Mouse (Mus musculus): Measurements from ENCODE around the gene Erich4.

The Erich4 gene

GRCm38 (mm10) chr7:25615706-25616011 is at the start of gene Erich4:
Erich4 (minus strand) TSS chr7:25615892.
- no peak for DNase-seq (ENCODE audit: low read depth in 1 of 2, low spot score in 2 of 2)

DNA sequence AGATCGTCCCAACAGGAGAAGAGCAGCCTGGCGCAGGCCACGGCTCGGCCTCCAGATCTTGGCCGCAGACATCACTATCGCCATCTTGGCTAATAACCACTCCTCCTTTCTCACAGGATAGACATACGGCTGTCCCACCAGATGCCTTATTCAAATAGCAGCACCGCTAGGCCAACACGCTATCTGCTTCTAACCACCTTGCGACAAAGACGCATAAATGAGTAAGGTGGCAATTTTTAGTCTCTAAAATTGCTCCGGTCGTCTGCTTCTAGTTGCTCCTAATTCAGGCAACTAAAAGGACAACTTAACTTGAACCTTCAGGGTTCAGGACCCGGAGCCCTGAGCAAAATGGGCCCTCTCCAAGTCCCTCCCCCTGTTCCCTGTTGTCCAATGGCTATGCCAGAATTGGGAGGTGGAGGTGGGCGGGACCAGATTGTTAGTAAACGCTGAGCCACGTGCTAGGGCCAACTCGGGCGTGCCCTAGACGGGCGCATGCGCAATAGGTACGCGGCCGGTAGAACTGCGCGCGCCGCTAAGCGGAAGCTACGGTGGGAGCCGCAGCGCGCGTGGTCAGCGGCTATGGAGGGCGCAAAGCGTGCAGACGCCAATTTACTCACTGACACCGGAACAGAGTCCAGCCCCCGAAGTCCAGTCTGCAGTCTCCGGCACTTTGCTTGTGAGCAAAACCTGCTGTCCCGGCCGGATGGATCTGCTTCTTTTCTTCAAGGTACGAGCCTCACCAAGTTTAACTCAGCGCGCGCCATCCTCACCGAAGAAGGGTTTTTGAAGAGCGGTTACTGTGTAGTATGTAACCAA is 43.2 kb upstream of the Erich4 start, which contains the start of the genes Bckdha and Exosc5:
Gene Bckdha, minus strand, starts transcription at position 325 of the 816 bp plus-strand sequence.
Gene Exosc5, plus strand, starts transcription at position 508 of the 816 bp plus-strand sequence.
- DNase-seq (ENCODE audit: low read depth in 1 of 2, low spot score in 2 of 2), result peak; percentile 98 to 99

- DNase-seq (ENCODE audit: low read depth in 1 of 2, low spot score in 2 of 2), result no peak
Measured at GRCm38 (mm10) chr7:25657785-25658184, 42.1 kb upstream of the Erich4 start.

DNA sequence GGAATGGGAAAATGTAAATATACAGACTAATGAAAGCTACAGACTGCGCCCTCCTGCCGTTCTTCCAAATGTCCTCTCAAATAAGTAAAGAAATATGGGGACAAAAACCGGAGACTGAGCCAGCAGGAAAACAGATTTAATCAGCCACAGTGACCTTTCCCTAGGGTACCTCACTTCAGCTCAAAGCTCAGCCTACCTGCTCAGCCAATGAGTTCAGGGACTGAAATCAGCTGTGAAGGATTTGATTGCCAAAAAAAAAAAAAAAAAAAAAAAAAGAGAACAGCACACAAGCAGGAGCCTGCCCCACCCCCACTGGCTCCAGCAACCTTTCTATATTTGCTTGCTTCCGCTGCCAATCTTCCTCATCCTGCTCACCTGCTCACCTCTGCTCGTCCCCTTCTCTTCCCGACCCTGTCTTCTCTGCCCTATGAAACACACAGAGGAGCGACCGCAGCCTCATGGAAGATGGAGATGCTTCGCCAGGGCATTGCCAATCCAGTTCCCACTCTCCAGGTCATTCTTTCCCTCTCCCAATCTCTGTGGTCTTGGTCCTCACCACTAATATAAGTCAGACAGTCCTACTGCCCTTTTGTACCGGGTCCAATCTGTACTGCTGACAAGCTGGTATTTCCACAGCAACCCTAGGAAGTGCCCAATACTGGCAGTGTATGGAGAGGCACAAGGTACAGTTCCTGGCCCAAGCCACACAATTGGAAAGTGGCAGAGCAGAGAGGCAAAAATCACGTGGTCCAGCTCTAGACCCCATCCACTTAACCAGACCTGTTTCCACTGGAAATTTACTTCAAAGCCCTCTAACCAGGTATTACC is 40.1 kb upstream of the Erich4 start:
- no peak for DNase-seq (ENCODE audit: low read depth in 1 of 2, low spot score in 2 of 2)

- no peak for DNase-seq (ENCODE audit: low read depth in 1 of 2, low spot score in 2 of 2)
Measured at GRCm38 (mm10) chr7:25652244-25652759, 36.6 kb upstream of the Erich4 start.

- DNase-seq (ENCODE audit: low read depth in 1 of 2, low spot score in 2 of 2), result peak in 1 of 2 experiments; percentile 40
Measured at GRCm38 (mm10) chr7:25651281-25651680, 35.6 kb upstream of the Erich4 start.

- peak in 1 of 2 experiments; percentile 42 for DNase-seq (ENCODE audit: low read depth in 1 of 2, low spot score in 2 of 2)
Measured at GRCm38 (mm10) chr7:25649839-25650238, 34.1 kb upstream of the Erich4 start.

GRCm38 (mm10) chr7:25647574-25648123 is 32.0 kb upstream of the Erich4 start:
- no peak for DNase-seq (ENCODE audit: low read depth in 1 of 2, low spot score in 2 of 2)

- DNase-seq (ENCODE audit: low read depth in 1 of 2, low spot score in 2 of 2), result no peak
Measured at GRCm38 (mm10) chr7:25645074-25645473, 29.4 kb upstream of the Erich4 start.

GRCm38 (mm10) chr7:25644631-25645030 is 28.9 kb upstream of the Erich4 start:
- no peak for DNase-seq (ENCODE audit: low read depth in 1 of 2, low spot score in 2 of 2)

GRCm38 (mm10) chr7:25644136-25644535 is 28.4 kb upstream of the Erich4 start:
- no peak for DNase-seq (ENCODE audit: low read depth in 1 of 2, low spot score in 2 of 2)

- DNase-seq (ENCODE audit: low read depth in 1 of 2, low spot score in 2 of 2), result no peak
Measured at GRCm38 (mm10) chr7:25639754-25640153, 24.1 kb upstream of the Erich4 start.

- DNase-seq (ENCODE audit: low read depth in 1 of 2, low spot score in 2 of 2), result no peak
Measured at GRCm38 (mm10) chr7:25637099-25637498, 21.4 kb upstream of the Erich4 start.

DNA sequence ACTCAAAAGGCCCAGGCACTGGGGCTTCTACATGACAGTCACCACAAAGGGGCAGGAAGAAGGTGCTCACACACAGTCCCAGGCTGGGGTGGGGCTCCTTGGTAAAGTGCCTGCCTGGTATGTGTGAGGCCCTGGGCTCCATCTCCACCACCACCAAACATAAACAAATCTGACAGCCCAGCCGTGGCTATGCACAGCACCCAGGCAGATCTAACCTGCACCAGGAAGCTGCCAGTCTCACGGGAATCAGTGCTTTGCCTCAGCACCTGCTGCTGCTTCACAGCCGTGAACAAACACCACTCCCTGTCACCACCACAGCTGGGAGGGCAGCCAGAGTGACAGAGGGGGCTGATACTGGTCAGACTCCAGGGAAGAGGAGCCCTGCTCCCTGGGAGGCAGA is 20.7 kb upstream of the Erich4 start:
- DNase-seq (ENCODE audit: low read depth in 1 of 2, low spot score in 2 of 2), result no peak

DNA sequence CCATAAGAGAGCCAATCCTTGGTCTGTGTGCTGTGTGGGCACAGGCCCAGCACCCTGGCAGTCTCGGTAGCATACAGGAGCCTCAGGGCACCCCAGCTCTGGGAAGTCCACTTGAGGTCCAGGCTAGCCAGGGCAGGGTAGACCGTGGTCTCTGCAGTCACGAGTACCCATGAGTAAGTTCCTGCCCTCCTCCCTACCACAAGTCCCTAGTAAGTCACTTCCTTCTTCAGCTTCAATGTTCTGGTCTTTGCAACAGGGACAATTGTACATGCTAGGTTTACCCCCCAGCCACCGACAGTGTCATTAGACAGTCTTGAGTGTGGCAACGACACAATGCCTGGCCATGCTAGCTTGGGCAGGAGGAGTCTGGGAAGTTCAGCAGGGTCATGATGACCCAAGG is 17.0 kb upstream of the Erich4 start:
- peak; percentile 61 to 62 for DNase-seq (ENCODE audit: low read depth in 1 of 2, low spot score in 2 of 2)

DNA sequence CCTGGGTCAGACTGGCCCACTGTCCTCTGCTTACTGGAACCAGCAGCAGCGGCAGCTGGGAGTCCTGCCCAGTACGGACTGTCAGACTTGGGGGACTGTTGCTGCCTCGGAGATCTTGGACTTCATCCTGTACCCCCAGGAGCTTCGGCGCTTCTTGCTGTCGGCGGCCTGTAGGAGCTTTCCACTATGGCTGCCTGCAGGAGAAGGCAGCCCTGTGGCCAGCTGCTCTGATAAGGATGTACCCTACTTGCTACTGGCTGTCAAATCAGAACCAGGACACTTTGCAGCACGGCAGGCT is 12.6 kb upstream of the Erich4 start:
- DNase-seq (ENCODE audit: low read depth in 1 of 2, low spot score in 2 of 2), result no peak

DNA sequence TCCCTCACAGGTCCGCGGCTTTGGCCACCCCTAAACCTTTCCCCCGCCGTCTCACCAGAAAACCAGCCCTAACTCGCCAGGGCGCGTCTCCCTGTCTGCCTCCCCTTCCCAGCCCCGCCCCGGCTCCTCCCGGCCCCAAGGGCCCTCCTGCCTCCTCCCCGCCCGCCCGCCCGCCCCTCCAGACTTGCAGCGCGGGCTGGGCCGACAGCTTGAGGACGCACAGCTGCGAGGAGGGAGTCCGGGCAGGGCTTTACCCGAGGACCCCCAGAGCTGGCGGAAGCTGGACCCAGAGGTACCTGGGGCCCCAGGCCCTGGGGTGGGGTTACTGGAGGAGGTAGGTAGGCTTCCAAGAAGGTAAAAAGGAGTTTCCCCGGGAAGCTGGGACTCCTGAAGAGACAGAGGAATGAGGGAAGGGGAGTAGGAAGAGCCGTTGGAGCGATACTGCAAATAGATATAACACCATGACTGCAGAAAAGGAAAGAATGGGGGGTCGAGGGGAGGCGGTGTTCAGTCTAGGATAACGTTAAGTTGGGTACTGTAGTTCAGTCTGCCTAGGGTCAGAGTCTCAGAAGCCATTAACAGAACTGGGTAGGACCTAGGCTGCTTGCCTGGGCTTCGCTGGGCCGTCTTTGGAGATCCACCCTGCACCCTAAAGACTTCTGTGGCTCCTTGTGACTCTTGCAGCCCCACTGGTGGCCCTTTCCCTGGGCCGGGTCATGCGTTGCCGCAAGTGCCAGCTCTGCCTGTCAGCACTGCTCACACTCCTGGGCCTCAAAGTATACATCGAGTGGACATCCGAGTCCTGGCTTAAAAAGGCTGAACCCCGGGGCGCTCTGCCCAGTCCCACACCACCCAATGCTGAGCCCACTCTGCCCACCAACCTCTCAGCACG is 12.0 kb upstream of the Erich4 start:
- DNase-seq (ENCODE audit: low read depth in 1 of 2, low spot score in 2 of 2), result no peak

GRCm38 (mm10) chr7:25626509-25627430 is 11.1 kb upstream of the Erich4 start, which contains the start of gene B3gnt8:
B3gnt8 (plus strand) TSS chr7:25626654.
- no peak for DNase-seq (ENCODE audit: low read depth in 1 of 2, low spot score in 2 of 2)

DNA sequence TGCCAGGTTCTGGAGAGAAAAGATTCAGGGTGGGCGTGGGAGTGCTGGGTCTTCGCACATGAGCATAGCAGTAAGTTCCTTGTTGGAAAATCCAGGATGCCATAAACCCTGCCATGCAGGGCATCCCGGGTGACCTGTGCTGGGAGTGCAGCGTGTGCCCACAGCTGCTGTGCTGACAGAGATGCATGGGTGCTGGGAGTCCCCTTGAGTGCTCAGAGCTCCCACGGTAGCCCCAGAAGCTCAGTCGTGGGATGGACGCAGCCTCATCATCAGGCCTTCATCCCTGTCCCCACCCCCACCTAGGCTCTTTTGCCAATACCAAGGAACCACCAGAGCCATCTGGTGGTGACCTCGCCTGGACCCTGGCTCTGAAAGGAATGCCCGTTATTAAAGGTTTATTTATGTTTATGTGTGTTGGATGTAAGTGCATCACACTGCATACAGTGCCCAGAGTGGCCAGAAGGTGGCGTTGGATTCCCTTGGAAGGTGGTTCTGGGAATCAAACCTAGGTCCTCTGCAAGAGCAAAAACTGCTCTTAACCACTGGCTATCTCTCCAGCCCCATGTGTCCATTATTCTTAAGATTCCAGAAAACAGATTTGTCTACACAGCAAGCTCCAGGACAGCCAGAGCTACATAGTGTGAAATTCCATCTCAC is 10.0 kb upstream of the Erich4 start:
- DNase-seq (ENCODE audit: low read depth in 1 of 2, low spot score in 2 of 2), result no peak
